Mouse (Mus musculus) MEL-GATA-1-ER (cell line): ENCODE data around the gene Adprh.
"Not testable (repeated sequence)": the region's sequence is repeated elsewhere in the genome, so short reads cannot be mapped to it uniquely, and the experiment has no call there.

ENCODE experiments used
- DNase-seq: peaks from one replicate; pipeline ENCODE4 v3.0.0-alpha.2; 2012; ENCODE audit warnings: low read depth; ENCODE audit errors: extremely low read depth

The Adprh gene

DNA sequence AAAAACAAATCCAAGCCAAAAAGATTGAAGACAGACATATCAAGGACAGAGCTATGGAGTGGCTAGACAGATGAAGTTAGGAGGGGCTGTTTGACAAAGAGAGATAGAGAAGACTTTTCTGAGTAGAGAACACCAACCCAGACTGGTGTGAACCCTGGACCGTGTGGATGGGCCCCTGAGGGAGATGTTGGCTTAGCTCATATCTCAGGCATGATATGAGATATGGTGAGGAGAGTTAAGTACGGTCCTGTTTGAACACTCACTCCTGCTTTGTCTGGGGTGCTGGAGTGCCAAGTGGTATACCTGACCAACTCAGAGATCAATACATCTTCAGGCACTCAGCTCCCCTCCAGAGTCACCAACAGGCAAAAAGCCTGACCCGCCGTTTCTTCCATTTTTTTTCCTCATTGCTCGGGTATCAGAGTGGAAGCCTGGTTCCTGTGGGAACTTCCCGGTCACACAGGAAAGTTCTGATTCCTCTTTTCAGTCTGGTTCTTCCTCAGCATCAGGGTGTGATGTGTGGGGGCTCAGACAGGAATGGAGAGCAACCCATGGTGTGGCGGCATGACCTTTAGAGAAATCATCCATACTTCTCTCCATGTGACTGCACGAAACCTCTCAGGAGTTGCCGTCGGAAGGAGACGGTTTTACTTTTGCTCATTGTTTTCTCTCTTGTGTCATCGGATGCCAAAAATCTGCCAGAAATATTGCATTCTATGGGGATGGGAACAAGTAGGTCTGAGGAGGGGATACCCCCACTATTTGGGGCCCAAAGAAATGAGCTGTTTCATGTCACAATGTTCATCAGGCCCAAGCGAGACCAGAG is 14.8 kb upstream of the Adprh start:
- DNase-seq: no peak

DNA sequence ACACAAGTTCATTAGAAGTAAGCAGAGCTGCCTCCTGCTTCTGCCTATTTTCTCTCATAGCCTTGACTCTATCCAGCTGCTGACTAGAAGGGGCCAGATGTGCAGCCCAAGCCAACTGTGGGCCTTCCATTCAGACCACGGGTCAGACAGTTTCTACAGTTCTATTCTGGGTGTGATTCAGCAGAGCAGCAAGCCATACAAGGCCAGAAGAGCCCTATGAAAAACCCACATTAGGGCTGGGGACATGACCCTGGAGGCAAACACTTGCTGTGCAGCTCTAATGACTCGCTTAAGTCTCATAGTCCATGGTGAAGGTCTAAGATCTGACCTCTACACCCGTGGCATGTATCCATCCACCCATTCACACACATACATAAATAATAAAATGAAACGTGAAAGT is 13.6 kb upstream of the Adprh start:
- DNase-seq: no peak

DNA sequence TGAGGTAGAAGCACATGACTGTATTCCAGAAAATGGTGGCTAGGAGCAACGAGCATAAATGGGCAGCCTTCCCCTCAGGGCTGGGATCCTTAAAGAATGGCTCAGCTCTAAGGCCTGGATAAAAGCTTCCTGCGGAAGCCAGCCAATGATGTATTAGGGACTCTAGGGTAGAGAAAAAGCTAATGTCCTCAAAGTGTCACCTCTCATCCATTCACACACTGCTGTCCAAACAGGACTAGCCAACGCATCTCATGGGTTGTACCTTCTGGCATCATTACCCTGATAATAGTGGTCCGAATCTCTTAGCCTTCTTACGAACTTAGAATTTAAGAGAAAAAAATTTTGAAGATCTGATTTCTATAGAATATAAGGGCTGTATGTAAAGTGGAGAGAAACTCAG is 10.8 kb upstream of the Adprh start:
- DNase-seq: no peak

DNA sequence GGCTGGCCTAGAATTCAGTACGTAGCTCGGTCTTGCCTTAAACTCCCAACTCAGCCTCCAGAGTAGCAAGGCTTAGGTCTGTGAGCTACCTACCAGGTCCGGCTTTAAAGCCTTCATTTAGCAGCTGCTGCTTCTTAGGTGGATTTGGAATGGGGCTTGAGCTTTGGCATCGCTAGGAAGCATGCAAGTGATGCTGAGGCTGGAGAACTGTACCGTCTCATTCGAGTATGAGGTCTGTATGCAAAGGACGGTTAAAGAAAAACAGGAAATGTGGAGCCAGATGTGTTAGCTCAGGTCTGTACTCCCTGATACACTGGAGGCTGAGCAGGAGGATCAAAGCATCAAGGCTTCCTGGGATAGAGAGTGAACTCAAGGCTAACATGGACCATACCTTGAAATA is 9.7 kb upstream of the Adprh start:
- DNase-seq: no peak

DNA sequence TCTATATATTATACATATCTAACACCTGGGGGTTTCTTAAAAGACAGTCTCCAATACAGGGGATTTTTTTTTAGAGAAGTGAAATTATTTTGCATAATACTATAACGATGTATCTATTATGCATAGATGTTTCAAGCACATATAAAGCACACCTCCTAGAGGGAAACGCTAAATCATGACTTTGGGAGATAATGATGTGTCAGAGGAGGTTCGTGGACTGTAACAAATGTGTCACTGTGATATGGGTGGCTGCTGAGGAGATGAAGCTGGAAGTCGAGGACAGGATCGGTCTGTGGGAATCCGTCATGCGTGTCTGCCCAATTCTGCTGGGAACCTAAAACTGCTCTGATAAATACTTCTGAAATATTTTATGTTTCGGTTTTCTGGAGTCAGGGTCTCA is 9.2 kb upstream of the Adprh start:
- no peak for DNase-seq

DNA sequence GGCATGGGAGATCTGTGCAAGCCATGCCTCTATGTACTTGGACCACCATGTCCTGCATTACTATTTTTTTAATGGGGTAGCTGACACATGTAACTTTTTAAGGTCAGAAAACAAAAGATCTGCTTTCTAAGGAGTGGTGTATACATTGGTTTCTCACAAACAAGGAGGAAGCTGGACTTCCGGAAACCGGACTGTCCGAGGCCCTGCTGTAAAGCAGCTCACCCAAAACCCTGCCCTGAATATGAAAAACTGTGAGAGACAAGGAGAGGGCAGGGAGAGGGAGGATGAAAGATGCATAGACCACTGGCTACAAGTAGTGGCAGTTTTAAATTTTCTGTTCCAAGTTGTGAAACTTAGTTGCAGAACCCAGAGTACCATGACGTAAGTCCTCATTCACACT is 7.5 kb upstream of the Adprh start:
- DNase-seq: no peak

DNA sequence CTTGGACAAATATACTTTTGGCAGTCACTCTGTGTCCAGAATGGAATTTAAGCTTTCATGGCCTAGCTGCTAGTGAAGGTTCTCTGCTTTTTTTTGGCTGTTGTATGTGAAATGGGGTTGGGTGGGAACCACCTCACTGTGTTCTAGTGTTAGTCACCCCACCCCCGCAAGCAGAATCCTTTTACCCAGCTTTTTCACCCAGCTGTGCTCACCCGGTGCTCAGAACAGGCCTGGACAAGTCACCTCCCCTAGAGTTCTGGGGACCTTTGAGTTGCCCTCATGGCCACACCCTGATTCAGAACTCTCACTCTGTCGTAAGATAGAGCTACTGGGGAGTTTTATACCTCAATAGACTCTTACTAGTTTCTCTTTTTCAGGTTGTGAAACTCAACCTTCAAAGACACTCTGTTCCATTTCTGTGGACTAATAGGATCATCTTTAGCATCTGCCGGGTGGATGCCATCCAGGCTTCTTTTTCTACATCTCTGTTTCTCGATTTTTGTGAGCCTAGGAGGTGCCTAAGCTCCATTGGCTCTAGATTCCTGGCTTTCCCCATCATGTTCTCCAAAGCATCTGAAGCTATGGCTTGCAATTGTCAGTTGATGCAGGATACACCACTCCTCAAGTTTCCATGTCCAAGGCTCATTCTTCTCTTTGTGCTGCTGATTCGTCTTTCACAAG is 6.2 kb upstream of the Adprh start:
- DNase-seq: no peak

DNA sequence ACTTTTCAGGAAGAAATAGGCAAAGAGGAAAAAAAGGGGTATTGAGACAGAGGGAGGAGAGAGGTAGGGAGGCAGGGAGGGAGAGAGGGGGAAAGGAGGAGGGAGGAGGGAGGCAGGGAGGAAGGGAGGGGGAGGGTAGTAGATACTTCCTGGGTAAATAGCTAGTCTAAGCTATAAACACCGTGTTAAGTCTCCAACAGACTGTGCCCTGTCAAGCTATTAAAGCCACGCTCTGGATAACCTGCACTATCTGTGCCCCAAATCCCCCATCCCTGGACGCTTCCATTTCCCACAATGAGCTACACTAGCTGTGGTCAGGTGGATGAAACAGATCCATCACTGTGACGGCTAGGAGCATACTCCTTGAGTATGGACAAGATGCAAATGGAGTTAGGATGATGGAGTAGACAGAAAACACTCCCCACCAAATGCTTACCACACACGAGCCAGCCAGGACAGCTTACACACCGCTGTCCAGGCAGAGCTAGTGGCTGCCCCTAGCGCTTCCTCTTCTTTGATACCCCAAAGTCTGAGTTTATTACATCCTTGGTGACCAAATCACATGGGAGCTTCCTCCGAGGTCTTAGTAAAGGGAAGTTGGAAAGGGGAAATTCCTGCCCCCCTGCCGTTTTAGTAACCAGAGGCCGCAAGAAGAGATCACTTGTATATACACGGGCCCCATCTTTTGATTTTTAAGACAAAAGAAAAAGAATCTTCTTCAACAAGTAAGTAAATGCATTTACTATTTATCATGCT is 4.5 kb upstream of the Adprh start:
- peak; percentile 89 for DNase-seq

DNA sequence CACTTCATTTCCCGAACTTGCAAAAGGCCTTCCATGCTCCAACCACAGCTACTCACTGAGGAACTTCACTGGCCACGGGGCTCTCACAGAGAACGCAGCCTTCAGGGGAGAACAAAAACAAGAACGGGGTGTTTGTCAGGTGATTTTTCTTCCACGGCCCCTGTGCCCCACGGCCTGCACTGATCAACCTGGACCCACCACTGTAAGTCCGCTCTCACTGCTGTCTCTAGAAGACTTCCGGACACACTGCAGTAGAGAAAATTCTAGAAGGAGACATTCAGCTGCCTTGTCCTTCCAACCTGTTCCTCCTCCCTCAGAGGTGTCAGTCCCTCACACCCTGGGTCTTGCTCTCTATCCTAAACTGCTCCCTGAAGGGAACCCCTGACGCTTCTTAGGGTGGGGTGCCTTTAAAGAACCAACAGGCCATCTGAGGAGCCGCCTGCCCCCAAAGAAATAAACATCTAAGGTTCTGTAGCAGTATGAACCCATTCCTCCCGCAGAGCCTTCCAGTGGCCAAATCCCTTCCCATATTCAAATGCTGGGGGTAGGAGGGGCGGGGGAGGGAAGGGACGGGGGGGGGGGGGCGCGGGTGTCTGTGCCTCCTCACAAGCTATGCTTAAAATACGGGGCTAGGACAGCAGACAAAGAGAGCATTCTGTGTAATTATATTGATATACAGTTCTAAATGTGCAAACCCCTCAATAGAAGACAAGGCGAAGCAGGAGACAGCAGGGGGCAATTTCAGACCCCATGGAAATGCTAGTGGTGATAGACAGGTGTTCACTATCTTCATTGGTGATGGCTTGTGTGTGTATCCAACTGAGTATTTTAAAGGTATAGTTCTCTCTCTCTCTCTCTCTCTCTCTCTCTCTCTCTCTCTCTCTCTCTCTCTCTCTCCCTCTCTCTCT is 3.3 kb upstream of the Adprh start, which contains the start of gene Cd80:
Cd80 (plus strand) TSS at position 51 of the 908 bp plus-strand sequence.
- no peak for DNase-seq

DNA sequence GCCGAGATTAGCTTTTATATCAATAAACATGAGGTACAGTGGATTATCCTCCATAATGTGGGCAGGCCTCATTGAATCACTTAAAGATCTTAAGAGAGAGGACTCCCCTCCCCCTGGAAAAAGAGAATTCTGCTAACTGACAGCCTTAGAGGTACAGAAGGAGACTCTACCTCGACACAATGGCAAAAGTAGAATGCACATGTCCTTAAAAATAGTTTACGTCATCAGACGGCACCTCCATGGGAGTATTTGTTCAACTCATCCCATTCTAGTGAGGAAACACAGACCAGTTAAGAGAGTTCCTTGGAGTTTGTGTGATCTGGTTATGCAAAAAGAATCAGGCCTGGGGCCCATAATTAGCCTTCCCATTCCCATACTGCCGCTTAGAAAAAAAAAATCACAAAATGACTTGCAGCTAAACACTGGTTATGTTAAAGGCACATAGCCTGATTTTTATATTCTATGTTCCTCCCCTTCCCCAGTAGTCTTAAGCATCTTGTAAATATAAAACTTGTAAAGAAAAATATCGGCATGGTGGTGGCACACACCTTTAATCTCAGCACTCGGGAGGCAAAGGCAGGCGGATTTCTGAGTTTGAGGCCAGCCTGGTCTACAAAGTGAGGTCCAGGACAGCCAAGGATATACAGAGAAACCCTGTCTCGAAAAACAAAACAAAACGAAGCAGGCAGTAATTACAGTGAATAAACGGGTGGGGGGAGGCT is 2.2 kb upstream of the Adprh start:
- DNase-seq: no peak

DNA sequence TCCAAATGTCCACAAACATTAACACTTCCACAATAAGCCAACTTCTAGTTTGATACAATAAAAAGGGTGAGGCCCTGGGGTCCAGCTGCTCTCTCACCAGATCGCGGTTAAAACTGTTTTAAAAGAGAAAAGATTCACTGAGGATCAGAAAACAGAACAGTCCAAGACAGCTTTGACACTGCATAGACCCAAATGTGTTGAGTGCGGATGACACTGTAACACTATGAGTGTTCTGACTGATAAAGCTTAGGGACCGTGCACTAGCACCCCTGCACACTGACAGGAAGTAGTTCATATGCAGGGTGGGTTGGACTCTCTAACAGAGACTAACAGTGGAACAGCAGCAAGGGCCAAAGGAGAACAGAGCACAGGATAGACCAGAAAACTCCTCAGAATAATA is 1.4 kb upstream of the Adprh start:
- peak; percentile 82 for DNase-seq

DNA sequence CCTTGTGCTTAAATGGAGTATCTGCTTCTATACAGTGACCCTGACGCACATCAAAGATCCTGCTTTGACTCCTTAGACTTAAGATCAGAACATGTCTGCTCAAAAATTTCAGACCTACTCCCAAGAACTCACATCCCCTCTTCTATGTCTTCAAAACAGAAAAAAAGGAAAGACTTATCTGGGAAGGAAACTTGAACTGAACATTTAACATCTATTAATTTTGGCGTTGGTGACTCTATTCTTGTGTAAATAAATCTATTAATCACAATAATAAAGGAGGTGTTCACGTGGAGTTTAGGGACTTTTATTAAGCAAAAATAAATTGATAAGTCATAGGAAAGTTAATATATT is 675 bp upstream of the Adprh start:
- no peak for DNase-seq

DNA sequence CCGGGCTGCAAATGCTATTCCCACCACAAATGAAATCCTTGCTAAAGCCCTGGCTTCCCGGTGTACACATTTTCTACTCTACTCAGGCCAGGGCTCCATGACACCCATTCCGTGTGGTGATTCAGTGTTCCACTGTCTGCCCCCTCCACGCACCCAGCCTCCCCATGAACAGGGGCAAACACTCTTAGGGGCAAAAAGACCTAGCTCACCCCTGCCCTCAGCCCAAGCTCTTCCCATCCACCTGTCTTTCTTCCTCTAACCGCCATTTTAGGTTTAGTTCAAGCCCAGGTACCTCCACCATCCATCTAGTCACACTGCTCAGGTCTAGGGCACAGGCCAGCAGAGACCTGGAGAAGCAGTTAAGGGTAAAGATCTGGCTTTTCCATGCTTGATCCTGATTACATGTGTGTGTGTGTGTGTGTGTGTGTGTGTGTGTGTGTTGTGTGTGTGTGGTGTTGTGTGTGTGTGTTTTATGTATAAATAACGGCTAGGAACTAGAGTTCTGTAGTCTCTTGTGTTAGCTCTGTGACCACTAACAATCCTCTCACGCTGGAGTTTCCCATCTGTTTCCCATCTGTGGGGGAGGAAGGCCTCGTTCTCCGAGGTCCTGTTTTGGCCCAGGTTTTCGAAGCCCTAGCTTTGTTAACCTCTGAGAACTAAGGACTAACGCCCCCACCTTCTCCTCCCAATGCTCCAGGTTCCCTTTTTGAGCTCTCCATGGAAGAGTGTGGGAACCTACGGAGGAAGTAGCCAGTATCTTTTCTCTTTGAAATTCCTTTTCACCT is 890 bp downstream of the Adprh start:
- DNase-seq: no peak

DNA sequence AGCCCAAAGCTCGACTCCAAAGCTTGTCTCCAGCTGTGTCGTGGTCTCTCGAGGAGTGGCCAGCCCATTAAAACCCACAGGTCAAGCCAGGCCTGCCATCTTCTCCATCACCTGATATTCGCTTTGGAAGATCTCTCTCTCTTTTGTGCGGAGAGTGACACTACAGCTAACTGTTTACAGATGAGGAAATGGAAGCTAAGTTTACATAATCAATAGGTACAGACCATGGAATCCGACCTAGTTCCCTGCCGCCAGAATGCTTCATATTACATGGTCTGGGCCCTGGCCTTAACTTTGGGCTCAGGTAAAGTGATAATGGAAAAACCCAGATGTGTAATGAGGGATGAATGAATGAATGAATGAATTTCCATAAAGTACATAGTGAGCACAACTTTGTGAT is 1.8 kb downstream of the Adprh start:
- no peak for DNase-seq

DNA sequence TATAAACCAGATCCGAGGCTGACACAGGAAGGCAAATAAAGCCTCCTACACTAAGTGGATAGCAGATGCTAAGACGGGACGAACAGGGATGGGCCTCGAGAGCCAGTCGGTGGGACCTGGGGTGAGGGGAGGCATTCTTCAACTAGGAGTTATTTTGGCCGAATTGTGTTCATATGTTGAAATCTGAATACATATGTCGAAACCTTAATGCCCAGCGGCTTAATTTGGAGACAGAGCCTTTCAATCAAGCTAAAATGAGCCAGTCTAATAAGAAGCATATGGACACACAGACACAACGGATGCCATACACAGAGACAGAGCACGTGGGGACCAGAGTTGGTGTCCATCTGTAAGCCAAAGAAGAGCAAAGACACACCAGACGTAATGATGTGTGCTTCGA is 4.0 kb downstream of the Adprh start:
- DNase-seq: no peak

DNA sequence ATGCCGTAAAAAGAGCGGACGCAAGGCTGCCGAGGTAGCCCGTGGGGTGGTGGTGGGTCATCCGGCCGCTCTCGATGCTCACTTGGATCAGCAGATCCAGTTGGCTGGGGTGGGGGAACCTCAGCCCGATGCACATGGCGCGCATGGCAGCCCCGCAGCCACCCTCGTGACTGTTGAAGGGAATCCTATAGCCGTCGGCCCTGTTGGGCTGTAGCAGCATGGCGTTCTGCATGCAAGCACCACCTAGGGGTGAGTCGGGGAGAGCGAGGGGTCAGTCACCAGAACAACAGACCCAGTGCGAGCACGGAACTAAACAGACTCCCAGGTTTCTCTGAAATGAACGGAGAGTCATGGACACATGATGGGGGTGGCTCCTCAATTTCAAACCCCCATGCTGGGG is 5.1 kb downstream of the Adprh start:
- no peak for DNase-seq

DNA sequence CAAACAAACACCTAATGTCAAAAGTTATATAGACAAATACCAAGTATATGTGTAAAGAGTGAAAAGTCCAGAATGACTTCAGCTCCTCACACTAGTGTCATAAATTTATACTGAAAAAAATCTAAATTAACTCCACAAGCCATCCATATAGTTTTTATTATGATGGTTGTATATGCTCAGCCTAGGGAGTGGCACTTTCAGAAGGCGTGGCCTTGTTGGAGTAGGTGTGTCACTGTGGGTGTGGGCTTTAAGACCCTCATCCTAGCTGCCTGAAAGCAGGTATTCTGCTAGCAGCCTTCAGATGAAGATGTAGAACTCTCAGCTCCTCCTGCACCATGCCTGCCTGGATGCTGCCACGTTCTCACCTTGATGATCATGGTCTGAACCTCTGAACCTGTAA is 6.4 kb downstream of the Adprh start:
- DNase-seq: not testable (repeated sequence)

DNA sequence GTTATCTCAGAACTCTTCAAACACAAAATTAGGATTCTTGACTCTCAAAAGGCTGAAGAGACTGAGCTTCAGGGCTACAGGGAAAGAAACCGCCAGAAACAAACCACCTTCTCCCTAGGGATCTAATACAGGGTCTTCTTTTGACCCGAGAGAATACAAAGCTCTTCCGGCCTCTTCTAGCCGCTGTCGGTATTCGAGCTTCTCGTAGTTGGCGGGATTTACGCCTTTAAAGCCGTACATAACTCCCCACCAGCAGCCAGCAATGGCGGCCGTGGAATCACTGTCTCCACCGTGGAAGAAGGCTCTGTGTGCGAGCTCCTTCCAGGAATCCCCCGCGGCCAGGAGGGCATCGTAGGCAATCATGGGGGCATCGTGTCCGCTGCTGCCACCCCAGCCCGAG is 6.9 kb downstream of the Adprh start:
- DNase-seq: no peak

DNA sequence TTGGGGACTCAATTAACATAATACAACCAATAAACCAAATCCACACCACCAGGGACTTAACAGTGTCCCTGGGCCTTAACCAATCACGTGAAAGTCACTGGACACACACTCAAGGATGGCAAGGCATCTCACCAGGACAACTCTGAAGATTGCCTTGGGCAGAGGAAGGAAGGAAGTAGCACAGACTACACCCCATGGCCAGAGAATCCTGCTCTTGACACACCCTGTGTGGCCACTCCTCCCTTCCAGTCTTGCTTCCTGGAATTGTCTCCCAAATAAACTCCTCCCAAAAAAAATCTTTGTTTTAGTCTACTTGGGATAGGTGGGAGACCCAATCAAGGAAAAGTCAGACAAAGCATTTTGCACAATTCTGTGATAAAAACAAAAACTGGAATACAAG is 7.5 kb downstream of the Adprh start:
- DNase-seq: no peak
